Mouse (Mus musculus): ENCODE data around the gene Serpinb8.

Serpinb8 gene

GRCm38 (mm10) chr1:107589691-107590470 is at the start of gene Serpinb8:
Gene Serpinb8 (plus strand): TSS chr1:107590006.
- DNase-seq = peak; percentile 55 to 84

GRCm38 (mm10) chr1:107559494-107559893 is 30.3 kb upstream of the Serpinb8 start:
- no peak for DNase-seq

- DNase-seq = no peak
Measured at GRCm38 (mm10) chr1:107562110-107562509, 27.7 kb upstream of the Serpinb8 start.

- no peak for DNase-seq
Measured at GRCm38 (mm10) chr1:107565644-107566043, 24.2 kb upstream of the Serpinb8 start.

- no peak for DNase-seq
Measured at GRCm38 (mm10) chr1:107576094-107576493, 13.7 kb upstream of the Serpinb8 start.

- DNase-seq = no peak
Measured at GRCm38 (mm10) chr1:107577514-107577913, 12.3 kb upstream of the Serpinb8 start.

GRCm38 (mm10) chr1:107581220-107581619 is 8.6 kb upstream of the Serpinb8 start:
- no peak for DNase-seq

- DNase-seq = no peak
Measured at GRCm38 (mm10) chr1:107582900-107583299, 6.9 kb upstream of the Serpinb8 start.

- no peak for DNase-seq
Measured at GRCm38 (mm10) chr1:107583958-107584376, 5.8 kb upstream of the Serpinb8 start.

- DNase-seq = no peak
Measured at GRCm38 (mm10) chr1:107584932-107585331, 4.9 kb upstream of the Serpinb8 start.

GRCm38 (mm10) chr1:107586196-107586595 is 3.6 kb upstream of the Serpinb8 start:
- peak; percentile 34 to 43 for DNase-seq

- no peak for DNase-seq
Measured at GRCm38 (mm10) chr1:107588206-107588605, 1.6 kb upstream of the Serpinb8 start.

GRCm38 (mm10) chr1:107588642-107589041 is 1.2 kb upstream of the Serpinb8 start:
- no peak for DNase-seq

- no peak for DNase-seq
Measured at GRCm38 (mm10) chr1:107592644-107593043, 2.8 kb downstream of the Serpinb8 start.

- no peak for DNase-seq
Measured at GRCm38 (mm10) chr1:107593469-107593868, 3.7 kb downstream of the Serpinb8 start.

GRCm38 (mm10) chr1:107596874-107597273 is 7.1 kb downstream of the Serpinb8 start:
- DNase-seq = no peak

GRCm38 (mm10) chr1:107598476-107598875 is 8.7 kb downstream of the Serpinb8 start:
- peak in 1 of 2 experiments; percentile 17 for DNase-seq

GRCm38 (mm10) chr1:107608942-107609341 is 19.1 kb downstream of the Serpinb8 start:
- no peak for DNase-seq

GRCm38 (mm10) chr1:107614087-107614486 is 24.3 kb downstream of the Serpinb8 start:
- DNase-seq = no peak

- DNase-seq = no peak
Measured at GRCm38 (mm10) chr1:107622017-107622416, 32.2 kb downstream of the Serpinb8 start.

- DNase-seq = no peak
Measured at GRCm38 (mm10) chr1:107635936-107636335, 46.1 kb downstream of the Serpinb8 start.

GRCm38 (mm10) chr1:107638056-107638455 is 48.2 kb downstream of the Serpinb8 start:
- DNase-seq = peak; percentile 58 to 75

- no peak for DNase-seq
Measured at GRCm38 (mm10) chr1:107638459-107638858, 48.7 kb downstream of the Serpinb8 start.

GRCm38 (mm10) chr1:107642457-107643118 is 52.8 kb downstream of the Serpinb8 start:
- no peak for DNase-seq
